Mouse (Mus musculus) adipocyte (in vitro differentiated cells): Measurements from ENCODE around the gene Pole2.
"Not testable (repeated sequence)": the region's sequence is repeated elsewhere in the genome, so short reads cannot be mapped to it uniquely, and the experiment has no call there.

Experiments used
- DNase-seq: peaks from one replicate; pipeline ENCODE4 v3.0.0-alpha.2; 2016; ENCODE audit warnings: low spot score

Gene Pole2

GRCm38 (mm10) chr12:69179371-69179770, 48.6 kb downstream of the Pole2 start:
- DNase-seq: no peak

GRCm38 (mm10) chr12:69177526-69177925, 50.5 kb downstream of the Pole2 start:
- DNase-seq: no peak

- no peak for DNase-seq
These were observed 52.0 kb downstream of the Pole2 start for GRCm38 (mm10) chr12:69175975-69176374.

- no peak for DNase-seq
These were observed 56.7 kb downstream of the Pole2 start for GRCm38 (mm10) chr12:69171307-69171706.

GRCm38 (mm10) chr12:69168461-69169106, 59.4 kb downstream of the Pole2 start, which contains the start of gene Lrr1:
Lrr1 (plus strand) TSS chr12:69168814.
- DNase-seq: peak; percentile 84

GRCm38 (mm10) chr12:69167656-69168460, 60.1 kb downstream of the Pole2 start:
- no peak for DNase-seq

GRCm38 (mm10) chr12:69166861-69167581, 61.0 kb downstream of the Pole2 start:
- not testable (repeated sequence) for DNase-seq

GRCm38 (mm10) chr12:69164904-69165303, 63.1 kb downstream of the Pole2 start:
- DNase-seq: no peak

GRCm38 (mm10) chr12:69163586-69163985, 64.4 kb downstream of the Pole2 start:
- DNase-seq: not testable (repeated sequence)

GRCm38 (mm10) chr12:69160677-69161076, 67.3 kb downstream of the Pole2 start:
- not testable (repeated sequence) for DNase-seq

- DNase-seq: peak; percentile 85
These were observed 68.4 kb downstream of the Pole2 start for GRCm38 (mm10) chr12:69159578-69159940.

GRCm38 (mm10) chr12:69158765-69159577, 69.0 kb downstream of the Pole2 start, which contains the start of gene Rps29:
Rps29 (minus strand) TSS chr12:69159186.
- peak; percentile 100 for DNase-seq

- peak; percentile 44 for DNase-seq
These were observed 69.6 kb downstream of the Pole2 start for GRCm38 (mm10) chr12:69158366-69158764.

- peak; percentile 14 for DNase-seq
These were observed 70.9 kb downstream of the Pole2 start for GRCm38 (mm10) chr12:69157107-69157506.

GRCm38 (mm10) chr12:69156436-69156835, 71.6 kb downstream of the Pole2 start:
- no peak for DNase-seq

GRCm38 (mm10) chr12:69155923-69156322, 72.1 kb downstream of the Pole2 start:
- no peak for DNase-seq
